Mouse (Mus musculus) C2C12 (cell line): ENCODE data around the gene Arhgef3.

ENCODE experiments used
- CTCF ChIP-seq: IDR thresholded peaks from one replicate; pipeline ENCODE4 v1.5.1; 2011; ENCODE audit not compliant: control insufficient read depth, insufficient read depth, insufficient read length
- USF1 ChIP-seq: IDR thresholded peaks from one replicate; pipeline ENCODE4 v1.6.1; 2011; ENCODE audit warnings: low read depth, mild to moderate bottlenecking, control low read depth, moderate library complexity

DNA sequence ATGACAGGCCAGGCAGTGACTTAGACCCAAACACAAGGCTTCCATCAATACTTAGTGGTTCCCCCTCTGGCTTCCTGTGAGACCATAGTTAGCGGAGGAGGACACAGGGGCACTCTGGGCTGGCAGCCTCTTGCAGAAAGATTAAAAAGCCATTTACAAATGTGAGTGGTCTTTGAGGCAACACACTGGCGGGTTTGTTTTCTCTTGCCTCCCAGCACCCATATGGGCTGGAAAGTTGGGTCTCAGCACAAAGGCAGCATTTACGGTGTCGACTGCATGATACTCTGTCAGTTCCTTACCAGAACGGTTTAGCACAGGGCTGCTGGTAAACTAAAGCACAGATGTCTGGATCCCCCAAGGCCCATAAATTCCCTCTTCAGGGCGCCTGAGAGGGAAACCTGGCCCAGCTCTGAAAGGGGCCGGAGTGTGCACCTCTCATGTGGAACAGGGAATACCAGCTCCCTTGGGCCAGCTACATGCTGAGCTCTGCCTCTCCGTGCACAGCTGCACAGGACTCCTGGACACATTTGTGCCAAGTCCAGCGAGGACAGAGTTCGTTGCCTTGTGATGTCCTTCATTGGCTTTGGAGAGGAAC, 252.5 kb downstream of the Arhgef3 start:
- TF ChIP-seq CTCF (no peak), USF1 (no peak)
